Comparison of ENCODE assay signal across 20 mouse cellular contexts in genomic region chr6:66967788-66968187, GRCm38 (mm10).
A peak's percentile ranks its signal among the peaks of the same experiment; 100 is the strongest.
DNase-seq lines count a peak whose midpoint lies in the region; ATAC-seq and TF ChIP-seq lines count a peak whose summit lies in the region.
"Had no signal": no experiment of that assay in that cellular context is flagged by ENCODE, and none has a peak within 500 bp of the region (broad histone marks: within the 10 kb centered on the region; RNA-seq: fewer than 3 reads in every experiment).

No protein-coding gene starts in this region.

- H3K9me3 ChIP-seq in heart, postnatal 0 days (replicated peaks; ENCODE audit: control insufficient read depth, low read length) = no peaks in the 10 kb centered on the region
- no peaks in the 10 kb centered on the region for H3K9me3 ChIP-seq in heart, embryonic 10.5 days
- no peaks in the 10 kb centered on the region for H3K9me3 ChIP-seq in intestine, postnatal 0 days (ENCODE audit: control insufficient read depth)
- H3K9me3 ChIP-seq in kidney, postnatal 0 days (replicated peaks; ENCODE audit: low read length) = no peaks in the 10 kb centered on the region
- H3K9me3 ChIP-seq in forebrain, postnatal 0 days (ENCODE audit: low read length) = no peaks in the 10 kb centered on the region
- H3K9me3 ChIP-seq: forebrain, embryonic 13.5 days; heart, embryonic 15.5 days; liver, embryonic 15.5 days; midbrain, embryonic 12.5 days; neural tube, embryonic 12.5 days had no signal

- peak; percentile 37 for ATAC-seq in heart, postnatal 0 days (ENCODE audit: insufficient read depth, low read depth)
- no peak for ATAC-seq in intestine, postnatal 0 days
- peak; percentile 83 for ATAC-seq in kidney, postnatal 0 days (replicated peaks; ENCODE audit: low FRiP score, low read depth)
- no peak for ATAC-seq in CD4-positive, CD25-positive, alpha-beta regulatory T cell, adult 4 months
- ATAC-seq in forebrain, postnatal 0 days = no peak
- no peak for ATAC-seq in cerebellum, adult (ENCODE audit: insufficient number of reproducible peaks, low FRiP score, low TSS enrichment)
- ATAC-seq: forebrain, embryonic 13.5 days; hindbrain, postnatal 0 days had no signal

- TF ChIP-seq EP300 in heart, postnatal 0 days (IDR thresholded peaks at IDR 0.05; ENCODE audit: low read depth) = no peak

- no peak overlapping the region for H3K9ac ChIP-seq in heart, postnatal 0 days (replicated peaks; ENCODE audit: low read depth, low read length)
- no peak overlapping the region for H3K9ac ChIP-seq in intestine, postnatal 0 days (ENCODE audit: low read depth, low read length)
- H3K9ac ChIP-seq in kidney, postnatal 0 days (ENCODE audit: low read depth, low read length) = no peak overlapping the region
- H3K9ac ChIP-seq in forebrain, postnatal 0 days = no peak overlapping the region
- H3K9ac ChIP-seq: forebrain, embryonic 13.5 days; heart, embryonic 15.5 days; liver, embryonic 15.5 days; midbrain, embryonic 12.5 days; neural tube, embryonic 12.5 days had no signal

- H3K4me1 ChIP-seq in heart, postnatal 0 days (ENCODE audit: control insufficient read depth, insufficient read depth) = peaks cover 32% of the 10 kb centered on the region
- H3K4me1 ChIP-seq in heart, embryonic 10.5 days = peaks cover 45% of the 10 kb centered on the region
- H3K4me1 ChIP-seq in intestine, postnatal 0 days (replicated peaks; ENCODE audit: control insufficient read depth, insufficient read depth, low read length) = no peaks in the 10 kb centered on the region; the same call in 1 of the 2 replicates
- peaks cover 22% of the 10 kb centered on the region for H3K4me1 ChIP-seq in kidney, postnatal 0 days (replicated peaks; ENCODE audit: insufficient read depth, low read length)
- H3K4me1 ChIP-seq in forebrain, postnatal 0 days (ENCODE audit: insufficient read depth) = peaks cover 5% of the 10 kb centered on the region; the same call in 1 of the 2 replicates

- H3K27ac ChIP-seq in heart, postnatal 0 days (ENCODE audit: low read depth) = no peak overlapping the region
- no peak overlapping the region for H3K27ac ChIP-seq in heart, embryonic 10.5 days
- no peak overlapping the region for H3K27ac ChIP-seq in intestine, postnatal 0 days (ENCODE audit: low read depth, low read length)
- peak overlapping the region; percentile 75 for H3K27ac ChIP-seq in kidney, postnatal 0 days
- no peak overlapping the region for H3K27ac ChIP-seq in forebrain, postnatal 0 days (ENCODE audit: low read depth, low read length)
- H3K27ac ChIP-seq: forebrain, embryonic 13.5 days; heart, embryonic 15.5 days; hindbrain, postnatal 0 days; liver, embryonic 15.5 days; macrophage; midbrain, embryonic 12.5 days; neural tube, embryonic 12.5 days had no signal

- no peak overlapping the region for H3K4me3 ChIP-seq in heart, postnatal 0 days (ENCODE audit: low read depth, low read length)
- no peak overlapping the region for H3K4me3 ChIP-seq in heart, embryonic 10.5 days
- H3K4me3 ChIP-seq in intestine, postnatal 0 days (ENCODE audit: low read depth, low read length) = no peak overlapping the region
- H3K4me3 ChIP-seq in kidney, postnatal 0 days (replicated peaks; ENCODE audit: low read depth, low read length) = no peak overlapping the region
- no peak overlapping the region for H3K4me3 ChIP-seq in forebrain, postnatal 0 days (ENCODE audit: low read depth, low read length)
- H3K4me3 ChIP-seq: forebrain, embryonic 13.5 days; heart, embryonic 15.5 days; liver, embryonic 15.5 days; midbrain, embryonic 12.5 days; neural tube, embryonic 12.5 days had no signal

- H3K4me2 ChIP-seq in heart, postnatal 0 days (ENCODE audit: low read depth, low read length) = no peak overlapping the region
- no peak overlapping the region for H3K4me2 ChIP-seq in intestine, postnatal 0 days (replicated peaks; ENCODE audit: low read depth)
- H3K4me2 ChIP-seq in kidney, postnatal 0 days (ENCODE audit: low read length) = no peak overlapping the region
- no peak overlapping the region for H3K4me2 ChIP-seq in forebrain, postnatal 0 days (ENCODE audit: low read depth)
- H3K4me2 ChIP-seq: forebrain, embryonic 13.5 days; heart, embryonic 15.5 days; liver, embryonic 15.5 days; midbrain, embryonic 12.5 days; neural tube, embryonic 12.5 days had no signal

- H3K36me3 ChIP-seq in heart, postnatal 0 days (replicated peaks; ENCODE audit: control insufficient read depth, insufficient read depth, low read length) = no peaks in the 10 kb centered on the region
- no peaks in the 10 kb centered on the region for H3K36me3 ChIP-seq in heart, embryonic 10.5 days
- no peaks in the 10 kb centered on the region for H3K36me3 ChIP-seq in intestine, postnatal 0 days (ENCODE audit: control insufficient read depth, insufficient read depth)
- H3K36me3 ChIP-seq in kidney, postnatal 0 days (ENCODE audit: insufficient read depth, low read length) = 0 out of 2 replicates have a peak, but pooled peaks cover 4% of the 10 kb centered on the region
- H3K36me3 ChIP-seq in forebrain, postnatal 0 days (ENCODE audit: insufficient read depth) = no peaks in the 10 kb centered on the region
- H3K36me3 ChIP-seq: heart, embryonic 15.5 days; liver, embryonic 15.5 days; midbrain, embryonic 12.5 days; neural tube, embryonic 12.5 days had no signal

- TF ChIP-seq CTCF in heart, postnatal 0 days (IDR thresholded peaks at IDR 0.05; ENCODE audit: low read depth) = no peak
- TF ChIP-seq CTCF in intestine, postnatal 0 days (IDR thresholded peaks at IDR 0.05; ENCODE audit: low read depth) = 0 out of 2 replicates have a peak, but pooled peaks have one; percentile 8
- TF ChIP-seq CTCF in kidney, postnatal 0 days (IDR thresholded peaks at IDR 0.05; ENCODE audit: low read depth) = no peak
- TF ChIP-seq CTCF in forebrain, postnatal 0 days (IDR thresholded peaks at IDR 0.05; ENCODE audit: low read depth) = no peak

- H3K27me3 ChIP-seq in heart, postnatal 0 days (ENCODE audit: control insufficient read depth, insufficient read depth, low read length) = no peaks in the 10 kb centered on the region
- H3K27me3 ChIP-seq in heart, embryonic 10.5 days (ENCODE audit: insufficient read depth, poor library complexity, severe bottlenecking) = no peaks in the 10 kb centered on the region
- H3K27me3 ChIP-seq in intestine, postnatal 0 days (replicated peaks; ENCODE audit: control insufficient read depth, insufficient read depth, low read length) = no peaks in the 10 kb centered on the region
- H3K27me3 ChIP-seq in kidney, postnatal 0 days (ENCODE audit: insufficient read depth, low read length) = no peaks in the 10 kb centered on the region
- H3K27me3 ChIP-seq in forebrain, postnatal 0 days (ENCODE audit: insufficient read depth, low read length) = no peaks in the 10 kb centered on the region
- H3K27me3 ChIP-seq: CH12.LX; forebrain, embryonic 13.5 days; heart, embryonic 15.5 days; liver, embryonic 15.5 days; neural tube, embryonic 12.5 days had no signal

- 27% methylated on average over 2 of the region's 2 CpGs for WGBS in heart, postnatal 0 days
- whole genome bisulfite sequencing in heart, embryonic 10.5 days = 44% methylated on average over 2 of the region's 2 CpGs
- WGBS in intestine, postnatal 0 days = 43% methylated on average over 2 of the region's 2 CpGs
- 7% methylated on average over 2 of the region's 2 CpGs for WGBS in kidney, postnatal 0 days
- 73% methylated on average over 2 of the region's 2 CpGs for WGBS in forebrain, postnatal 0 days

- no peak for DNase-seq in heart, postnatal 0 days (ENCODE audit: low spot score)
- DNase-seq in heart, embryonic 10.5 days (ENCODE audit: low spot score) = no peak
- peak; percentile 52 for DNase-seq in A20 (ENCODE audit: low read depth, low spot score)
- peak; percentile 76 for DNase-seq in kidney, postnatal 0 days (ENCODE audit: low spot score)
- no peak for DNase-seq in forebrain, postnatal 0 days
- DNase-seq: cerebellum, adult 8-10 months; gastrocnemius, postnatal 10 days; heart, adult 11 months; thymus, postnatal 25 days had no signal

Comparison
In these comparisons a context has a peak if more than half of its experiments do, and no peak if none do; other contexts are left out.
1. ATAC-seq: peak in heart, postnatal 0 days (single experiment) and kidney, postnatal 0 days (single experiment); none in intestine, postnatal 0 days (single experiment), CD4-positive, CD25-positive, alpha-beta regulatory T cell, adult 4 months (single experiment), forebrain, postnatal 0 days (single experiment) and cerebellum, adult (single experiment).
2. DNase-seq: peak in A20 (single experiment) and kidney, postnatal 0 days (single experiment); none in heart, postnatal 0 days (single experiment), heart, embryonic 10.5 days (single experiment) and forebrain, postnatal 0 days (single experiment).